Mouse (Mus musculus): Measurements from ENCODE around the gene Havcr1.

- TF ChIP-seq GATA1 (IDR thresholded peaks at IDR 0.05; ENCODE audit: low read length), result no peak
- no peak for TF ChIP-seq TAL1 (IDR thresholded peaks at IDR 0.05; ENCODE audit: low read length)
Observed at GRCm38 (mm10) chr11:46734617-46735016, 263 bp upstream of the Havcr1 start.

Data from erythroblast, embryonic 14.5 days (primary cell).